Mouse (Mus musculus) liver, adult 2 months (tissue): ENCODE measurements around the gene Cyp2b19. TPM values are rescaled to one million over a fixed set of nuclear protein-coding genes. Genes with fewer than 3 reads are reported as not detected.
A peak's percentile ranks its signal among the peaks of the same experiment; 100 is the strongest.

Experiments
- DNase-seq: peaks from one replicate; pipeline ENCODE4 v3.0.0-alpha.2; 2011; ENCODE audit warnings: low read depth, low spot score; ENCODE audit errors: extremely low read depth
- H3K27ac ChIP-seq: fragments of 200-500 bp; replicated peaks from 2 replicates; pipeline ENCODE4 v1.5.1; 2012; ENCODE audit warnings: low read depth, mild to moderate bottlenecking, control low read depth, inconsistent platforms, low read length; ENCODE audit not compliant: insufficient read depth
- H3K27me3 ChIP-seq: fragments of 200-500 bp; 2 replicates; pipeline ENCODE4 v1.6.1; 2012; ENCODE audit warnings: mild to moderate bottlenecking, moderate library complexity, low read length, inconsistent platforms; ENCODE audit not compliant: control insufficient read depth, insufficient read depth
- H3K36me3 ChIP-seq: fragments of 200-500 bp; 2 replicates; pipeline ENCODE4 v1.6.1; 2012; ENCODE audit warnings: low read length, inconsistent platforms; ENCODE audit not compliant: control insufficient read depth, insufficient read depth
- H3K4me1 ChIP-seq: fragments of 200-500 bp; 2 replicates; pipeline ENCODE4 v1.6.1; 2011; ENCODE audit warnings: low read length; ENCODE audit not compliant: control insufficient read depth, insufficient read depth
- H3K4me3 ChIP-seq: fragments of 200-500 bp; 2 replicates; pipeline ENCODE4 v1.5.1; 2011; ENCODE audit warnings: low read depth, mild to moderate bottlenecking, control low read depth, low read length, moderate library complexity; ENCODE audit not compliant: insufficient read depth
- H3K79me2 ChIP-seq: fragments of 200-500 bp; 2 replicates; pipeline ENCODE4 v1.6.1; 2012; ENCODE audit warnings: inconsistent platforms, mild to moderate bottlenecking, low read length, moderate library complexity; ENCODE audit not compliant: control insufficient read depth, insufficient read depth
- H3K9ac ChIP-seq: fragments of 200-500 bp; 2 replicates; pipeline ENCODE4 v1.6.1; 2012; ENCODE audit warnings: low read depth, mild to moderate bottlenecking, control low read depth, inconsistent platforms, low read length
- CTCF ChIP-seq: fragments of 200-500 bp; IDR thresholded peaks from 2 replicates; pipeline ENCODE4 v1.5.1; 2011; ENCODE audit warnings: low read depth, low read length, control low read depth
- POLR2A ChIP-seq: fragments of 200-500 bp; IDR thresholded peaks from 2 replicates; pipeline ENCODE4 v1.6.1; 2011; ENCODE audit warnings: low read length, control low read depth; ENCODE audit not compliant: insufficient read depth; ENCODE audit errors: extremely low read depth
- WGBS: fragments of 180-500 bp; shearing (Covaris S2); methylation state at CpG from one replicate; pipeline ENCODE4 v1.1.7; 2018; 5-methylcytosine and 5-hydroxymethylcytosine counted together
- polyA plus RNA-seq: library from polyadenylated mRNA; depleted of rRNA; stranded (reverse); fragments of >200 nt; gene quantifications from 2 replicates; pipeline ENCODE4 v1.2.3, GENCODE M21; 2012; rRNA removed
- total RNA-seq: library from RNA; depleted of rRNA; stranded (reverse); fragments of >200 nt; gene quantifications from 2 replicates; pipeline ENCODE4 v1.2.3, GENCODE M21; 2014; rRNA removed

The Cyp2b19 gene
- total RNA-seq: not detected in 2 replicates
- not detected in 2 replicates for polyA plus RNA-seq

GRCm38 (mm10) chr7:26756842-26757241, at the start of gene Cyp2b19:
Cyp2b19 (plus strand) TSS chr7:26757142.
- Histone ChIP-seq H3K36me3 (no peaks in the 10 kb centered on the region), H3K27ac (no peak within 1 kb of the TSS), H3K4me1 (no peaks in the 10 kb centered on the region), H3K4me3 (no peak within 1 kb of the TSS), H3K27me3 (no peaks in the 10 kb centered on the region), H3K9ac (no peak within 1 kb of the TSS), H3K79me2 (no peaks in the 10 kb centered on the region)
- no peak for DNase-seq
- WGBS: 87% methylated on average over 2 of the region's 2 CpGs
- no peak for TF ChIP-seq CTCF
- TF ChIP-seq POLR2A: no peak

- no peak for TF ChIP-seq CTCF
- no peak for TF ChIP-seq POLR2A
- Histone ChIP-seq H3K79me2 (no peaks in the 10 kb centered on the region), H3K4me1 (no peaks in the 10 kb centered on the region), H3K9ac (no peak overlapping the region), H3K36me3 (no peaks in the 10 kb centered on the region), H3K27ac (no peak overlapping the region), H3K27me3 (no peaks in the 10 kb centered on the region), H3K4me3 (no peak overlapping the region)
- WGBS: 89% methylated on average over 11 of the region's 11 CpGs
- no peak for DNase-seq
These were observed 45.9 kb upstream of the Cyp2b19 start for GRCm38 (mm10) chr7:26711061-26711460.

GRCm38 (mm10) chr7:26738940-26739339, 18.0 kb upstream of the Cyp2b19 start:
- no peaks in the 10 kb centered on the region for H3K36me3 ChIP-seq
- H3K79me2 ChIP-seq: no peaks in the 10 kb centered on the region
- TF ChIP-seq CTCF: 0 out of 2 replicates have a peak, but pooled peaks have one; percentile 1
- TF ChIP-seq POLR2A: no peak
- H3K4me3 ChIP-seq: no peak overlapping the region
- H3K27me3 ChIP-seq: no peaks in the 10 kb centered on the region
- no peak overlapping the region for H3K27ac ChIP-seq
- H3K9ac ChIP-seq: no peak overlapping the region
- no peaks in the 10 kb centered on the region for H3K4me1 ChIP-seq
- DNase-seq: peak; percentile 23

GRCm38 (mm10) chr7:26743948-26744347, 13.0 kb upstream of the Cyp2b19 start:
- Histone ChIP-seq H3K79me2 (no peaks in the 10 kb centered on the region), H3K36me3 (no peaks in the 10 kb centered on the region), H3K27ac (no peak overlapping the region), H3K4me1 (no peaks in the 10 kb centered on the region; the same call in 1 of the 2 replicates), H3K27me3 (no peaks in the 10 kb centered on the region), H3K4me3 (no peak overlapping the region), H3K9ac (no peak overlapping the region)
- TF ChIP-seq CTCF: no peak
- TF ChIP-seq POLR2A: no peak
- no peak for DNase-seq
- WGBS: 79% methylated on average over 4 of the region's 4 CpGs

- no peak overlapping the region for H3K27ac ChIP-seq
- no peaks in the 10 kb centered on the region; the same call in 1 of the 2 replicates for H3K4me1 ChIP-seq
- DNase-seq: peak; percentile 71
- no peak overlapping the region for H3K4me3 ChIP-seq
- no peaks in the 10 kb centered on the region for H3K27me3 ChIP-seq
- 4% methylated on average over 1 of the region's 1 CpGs for WGBS
- TF ChIP-seq CTCF (no peak), POLR2A (no peak)
- no peaks in the 10 kb centered on the region for H3K79me2 ChIP-seq
- no peaks in the 10 kb centered on the region for H3K36me3 ChIP-seq
- no peak overlapping the region for H3K9ac ChIP-seq
These were observed 11.5 kb upstream of the Cyp2b19 start for GRCm38 (mm10) chr7:26745486-26745885.

GRCm38 (mm10) chr7:26767084-26767483, 10.1 kb downstream of the Cyp2b19 start:
- 74% methylated on average over 1 of the region's 1 CpGs for WGBS
- peak; percentile 28 for DNase-seq
- Histone ChIP-seq H3K4me3 (no peak overlapping the region), H3K9ac (no peak overlapping the region), H3K27me3 (peaks cover 3% of the 10 kb centered on the region; the same call in 1 of the 2 replicates), H3K79me2 (no peaks in the 10 kb centered on the region), H3K27ac (no peak overlapping the region), H3K36me3 (no peaks in the 10 kb centered on the region), H3K4me1 (no peaks in the 10 kb centered on the region)
- TF ChIP-seq CTCF (peak; percentile 59; the same call in 1 of the 2 replicates), POLR2A (no peak)
